Mouse (Mus musculus): ENCODE data around the gene Cpxm1. TPM values are rescaled to one million over a fixed set of nuclear protein-coding genes. Genes with fewer than 3 reads are reported as not detected.

Gene Cpxm1
- polyA plus RNA-seq, 1 experiment from 2014 or later = 11.0 TPM

DNA sequence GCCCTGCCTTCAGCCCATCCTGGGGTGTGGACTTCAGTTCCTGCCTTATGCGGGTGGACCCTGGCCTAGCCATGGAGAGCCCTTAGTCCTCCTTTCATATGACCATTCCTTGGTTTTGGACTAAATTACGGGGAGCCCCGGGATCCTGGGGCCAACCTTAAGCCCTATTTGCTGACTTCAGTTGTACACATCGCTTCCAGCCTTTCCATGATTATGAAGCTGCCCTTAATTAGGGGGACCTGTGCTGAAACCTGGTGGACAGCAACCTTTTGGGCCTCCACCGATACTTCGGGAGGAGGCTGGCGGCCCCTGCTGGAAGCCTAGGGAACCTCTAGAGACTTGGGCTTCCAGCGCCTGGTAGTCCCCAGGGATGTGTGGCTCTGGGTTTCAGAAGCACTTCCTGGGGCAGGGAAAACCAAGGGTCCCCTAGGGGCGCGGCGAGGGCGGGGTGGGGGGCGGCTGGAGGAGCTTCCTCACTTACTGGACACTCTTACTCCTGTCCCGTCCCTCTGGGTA, 34.8 kb downstream of the Cpxm1 start:
- no peak for ATAC-seq
- 4% methylated on average over 14 of the region's 14 CpGs for WGBS (ENCODE audit: insufficient replicate concordance)

DNA sequence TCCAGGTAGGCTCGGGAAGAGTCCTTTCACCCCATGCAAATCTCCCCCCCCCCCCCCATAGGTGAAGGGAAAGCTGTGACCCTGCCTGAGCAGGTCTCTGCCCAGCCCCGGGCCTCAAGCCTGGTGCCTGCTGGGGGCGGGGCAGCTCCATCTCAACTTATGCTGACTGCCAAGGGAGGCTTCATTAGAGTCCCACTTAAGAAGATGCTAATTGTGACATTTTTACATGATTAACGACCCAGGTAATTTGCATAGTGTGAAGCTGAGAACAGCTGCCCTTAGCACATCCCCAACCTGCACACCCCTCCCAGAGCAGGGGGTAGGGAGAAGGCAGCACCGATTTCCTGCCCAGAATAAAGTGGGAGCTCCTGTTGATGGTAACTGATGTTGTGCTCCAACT, 38.5 kb downstream of the Cpxm1 start:
- Histone ChIP-seq H3K4me3 (no peak overlapping the region), H3K4me1 (no peaks in the 10 kb centered on the region), H3K4me2 (no peak overlapping the region), H3K36me3 (no peaks in the 10 kb centered on the region), H3K27me3 (replicated peaks) (peaks cover 71% of the 10 kb centered on the region), H3K27ac (no peak overlapping the region), H3K9ac (no peak overlapping the region), H3K9me3 (replicated peaks) (no peaks in the 10 kb centered on the region)
- 12% methylated on average over 5 of the region's 5 CpGs for WGBS (ENCODE audit: insufficient replicate concordance)
- ATAC-seq = no peak

More for the DNA sequence above, 34.8 kb downstream of the Cpxm1 start:
- H3K4me2 ChIP-seq = no peak overlapping the region
- H3K27ac ChIP-seq = no peak overlapping the region
- H3K9ac ChIP-seq = no peak overlapping the region
- no peak overlapping the region for H3K4me3 ChIP-seq
- peaks cover 96% of the 10 kb centered on the region for H3K27me3 ChIP-seq (replicated peaks)
- peaks cover 8% of the 10 kb centered on the region; the same call in 1 of the 2 replicates for H3K4me1 ChIP-seq
- no peaks in the 10 kb centered on the region for H3K36me3 ChIP-seq
- H3K9me3 ChIP-seq (replicated peaks) = no peaks in the 10 kb centered on the region

DNA sequence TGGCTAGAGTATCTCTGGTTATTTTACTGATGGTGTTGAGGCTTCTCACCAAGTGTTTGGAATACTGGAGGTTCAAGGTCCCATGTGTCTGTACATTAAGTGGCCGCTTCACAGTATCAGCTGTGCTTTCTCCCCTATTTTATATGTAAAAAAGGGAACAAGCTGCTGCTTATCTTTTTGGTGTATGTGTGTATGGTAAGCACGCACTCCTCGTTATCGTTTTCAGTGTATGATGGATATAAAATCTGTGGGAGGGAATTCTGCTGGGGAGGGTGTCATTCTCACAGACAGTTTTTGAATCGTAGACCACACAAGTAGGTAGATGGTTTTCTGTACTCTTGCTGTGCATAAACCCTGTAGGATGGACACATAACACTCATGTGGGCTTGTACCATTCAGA, 39.8 kb downstream of the Cpxm1 start:
- Histone ChIP-seq H3K4me3 (no peak overlapping the region), H3K4me2 (no peak overlapping the region), H3K27me3 (replicated peaks) (peaks cover 58% of the 10 kb centered on the region), H3K36me3 (no peaks in the 10 kb centered on the region), H3K27ac (no peak overlapping the region), H3K4me1 (no peaks in the 10 kb centered on the region), H3K9ac (no peak overlapping the region), H3K9me3 (replicated peaks) (no peaks in the 10 kb centered on the region)
- no peak for ATAC-seq
- 66% methylated on average over 5 of the region's 5 CpGs for WGBS (ENCODE audit: insufficient replicate concordance)

DNA sequence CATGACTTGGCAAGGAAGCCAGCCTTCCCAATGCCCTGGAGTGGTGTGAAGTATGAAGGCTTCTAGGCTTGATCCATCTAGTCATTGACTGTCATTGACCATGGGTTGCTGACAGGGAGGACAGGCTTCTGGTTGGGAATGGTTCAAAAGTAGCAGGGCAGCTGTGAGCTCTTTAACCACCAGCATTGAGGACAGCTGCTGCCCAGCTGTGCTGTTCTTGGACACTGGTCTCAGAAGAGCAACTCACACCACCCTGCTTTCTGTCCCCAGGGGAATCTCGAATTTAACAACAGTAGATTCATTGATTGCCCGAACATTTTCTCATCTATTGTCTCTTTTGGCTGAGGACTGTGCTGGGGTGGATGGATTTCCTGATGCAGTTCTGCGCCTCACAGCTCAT, 43.5 kb downstream of the Cpxm1 start:
- H3K27ac ChIP-seq = no peak overlapping the region
- no peak overlapping the region for H3K4me2 ChIP-seq
- H3K4me1 ChIP-seq = no peaks in the 10 kb centered on the region
- 53% methylated on average over 3 of the region's 3 CpGs for WGBS (ENCODE audit: insufficient replicate concordance)
- peaks cover 39% of the 10 kb centered on the region for H3K27me3 ChIP-seq (replicated peaks)
- no peak for ATAC-seq
- no peaks in the 10 kb centered on the region for H3K36me3 ChIP-seq
- no peaks in the 10 kb centered on the region for H3K9me3 ChIP-seq (replicated peaks)
- H3K9ac ChIP-seq = no peak overlapping the region
- no peak overlapping the region for H3K4me3 ChIP-seq

- ATAC-seq = no peak
- 85% methylated on average over 8 of the region's 8 CpGs for WGBS (ENCODE audit: insufficient replicate concordance)
- H3K4me3 ChIP-seq = no peak overlapping the region
- no peak overlapping the region for H3K9ac ChIP-seq
- H3K36me3 ChIP-seq = no peaks in the 10 kb centered on the region
- H3K27me3 ChIP-seq (replicated peaks) = peaks cover 34% of the 10 kb centered on the region
- H3K27ac ChIP-seq = no peak overlapping the region
- H3K9me3 ChIP-seq (replicated peaks) = no peaks in the 10 kb centered on the region
- no peak overlapping the region for H3K4me2 ChIP-seq
- no peaks in the 10 kb centered on the region for H3K4me1 ChIP-seq
These were observed 44.0 kb downstream of the Cpxm1 start for GRCm38 (mm10) chr2:130353411-130353810.

- Histone ChIP-seq H3K27me3 (replicated peaks) (peaks cover 20% of the 10 kb centered on the region), H3K36me3 (no peaks in the 10 kb centered on the region), H3K4me3 (no peak overlapping the region), H3K9me3 (replicated peaks) (no peaks in the 10 kb centered on the region), H3K9ac (no peak overlapping the region), H3K4me1 (no peaks in the 10 kb centered on the region), H3K4me2 (no peak overlapping the region), H3K27ac (no peak overlapping the region)
- no peak for ATAC-seq
- 26% methylated on average over 5 of the region's 5 CpGs for WGBS (ENCODE audit: insufficient replicate concordance)
These were observed 45.5 kb downstream of the Cpxm1 start for GRCm38 (mm10) chr2:130351758-130352339.

DNA sequence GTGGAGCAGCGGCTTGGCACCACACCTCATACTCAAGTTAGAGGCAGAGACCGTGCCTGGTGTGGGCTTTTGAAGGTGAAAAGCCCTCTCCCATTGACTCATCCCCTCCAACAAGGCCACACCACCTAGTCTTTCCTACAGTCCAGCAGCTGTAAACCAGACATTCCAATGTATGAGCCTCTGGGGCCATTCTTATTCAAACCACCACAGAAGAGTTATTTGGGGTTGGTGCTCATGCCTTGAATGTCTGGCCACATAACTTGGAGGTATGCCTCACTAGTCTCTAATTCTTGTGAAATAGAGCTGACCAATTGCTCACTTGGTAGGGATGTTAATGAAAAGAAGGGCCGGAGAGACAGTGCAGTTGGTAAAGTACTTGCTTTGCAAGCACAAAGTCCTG, 47.0 kb downstream of the Cpxm1 start:
- no peak for ATAC-seq
- Histone ChIP-seq H3K27me3 (replicated peaks) (peaks cover 22% of the 10 kb centered on the region), H3K9me3 (replicated peaks) (no peaks in the 10 kb centered on the region), H3K9ac (no peak overlapping the region), H3K4me2 (no peak overlapping the region), H3K27ac (no peak overlapping the region), H3K36me3 (no peaks in the 10 kb centered on the region), H3K4me1 (no peaks in the 10 kb centered on the region), H3K4me3 (no peak overlapping the region)
- WGBS (ENCODE audit: insufficient replicate concordance) = 67% methylated on average over 3 of the region's 3 CpGs

GRCm38 (mm10) chr2:130341220-130341580, 56.2 kb downstream of the Cpxm1 start:
- WGBS (ENCODE audit: insufficient replicate concordance) = 82% methylated on average over 7 of the region's 7 CpGs
- H3K27ac ChIP-seq = no peak overlapping the region
- no peak overlapping the region for H3K9ac ChIP-seq
- no peaks in the 10 kb centered on the region for H3K4me1 ChIP-seq
- peaks cover 5% of the 10 kb centered on the region for H3K27me3 ChIP-seq (replicated peaks)
- H3K36me3 ChIP-seq = no peaks in the 10 kb centered on the region
- no peaks in the 10 kb centered on the region for H3K9me3 ChIP-seq (replicated peaks)
- H3K4me3 ChIP-seq = no peak overlapping the region
- no peak overlapping the region for H3K4me2 ChIP-seq
- ATAC-seq = no peak

Other genes with a start within 250 kb of the Cpxm1 start
- gene Snrpb, start 218.2 kb downstream of the Cpxm1 start, polyA plus RNA-seq (2016; fragmentation: Nextera tagmentation; extraction: Ambion mirVana) = 436 and 453 TPM in 2 replicates
- gene Tmc2, start 202.4 kb downstream of the Cpxm1 start, polyA plus RNA-seq (2016; fragmentation: Nextera tagmentation; extraction: Ambion mirVana) = 0.04 TPM in 1 of 2 replicates, not detected in the other
- gene Nop56, start 123.1 kb downstream of the Cpxm1 start, polyA plus RNA-seq (2016; fragmentation: Nextera tagmentation; extraction: Ambion mirVana) = 377 and 389 TPM in 2 replicates
- 123 and 127 TPM in 2 replicates for gene Idh3b, start 113.0 kb downstream of the Cpxm1 start, polyA plus RNA-seq (2016; fragmentation: Nextera tagmentation; extraction: Ambion mirVana)
- gene Ebf4, start 102.4 kb downstream of the Cpxm1 start, polyA plus RNA-seq (2016; fragmentation: Nextera tagmentation; extraction: Ambion mirVana) = 0.41 and 0.61 TPM in 2 replicates
- gene Gm28372, start 7.7 kb upstream of the Cpxm1 start, polyA plus RNA-seq (2016; fragmentation: Nextera tagmentation; extraction: Ambion mirVana) = not detected in 2 replicates
- not detected in 2 replicates for gene 1700020A23Rik, start 7.7 kb upstream of the Cpxm1 start, polyA plus RNA-seq (2016; fragmentation: Nextera tagmentation; extraction: Ambion mirVana)
- gene Tmem239, start 8.9 kb upstream of the Cpxm1 start, polyA plus RNA-seq (2016; fragmentation: Nextera tagmentation; extraction: Ambion mirVana) = not detected in 2 replicates
- gene Vps16, start 26.8 kb upstream of the Cpxm1 start, polyA plus RNA-seq (2016; fragmentation: Nextera tagmentation; extraction: Ambion mirVana) = 54.9 and 64.5 TPM in 2 replicates
- gene Pced1a, start 27.1 kb upstream of the Cpxm1 start, polyA plus RNA-seq (2016; fragmentation: Nextera tagmentation; extraction: Ambion mirVana) = 5.2 and 5.7 TPM in 2 replicates
- 51.3 and 57.7 TPM in 2 replicates for gene Ptpra, start 52.7 kb upstream of the Cpxm1 start, polyA plus RNA-seq (2016; fragmentation: Nextera tagmentation; extraction: Ambion mirVana)
- 77.5 and 79.8 TPM in 2 replicates for gene Mrps26, start 166.2 kb upstream of the Cpxm1 start, polyA plus RNA-seq (2016; fragmentation: Nextera tagmentation; extraction: Ambion mirVana)
- not detected in 2 replicates for gene Oxt, start 178.6 kb upstream of the Cpxm1 start, polyA plus RNA-seq (2016; fragmentation: Nextera tagmentation; extraction: Ambion mirVana)
- gene Avp, start 185.0 kb upstream of the Cpxm1 start, polyA plus RNA-seq (2016; fragmentation: Nextera tagmentation; extraction: Ambion mirVana) = not detected in 2 replicates
- gene Fastkd5, start 232.5 kb upstream of the Cpxm1 start, polyA plus RNA-seq (2016; fragmentation: Nextera tagmentation; extraction: Ambion mirVana) = 16.1 and 16.9 TPM in 2 replicates
- gene Ubox5, start 232.5 kb upstream of the Cpxm1 start, polyA plus RNA-seq (2016; fragmentation: Nextera tagmentation; extraction: Ambion mirVana) = 7.8 and 8.4 TPM in 2 replicates
- 1.6 and 1.7 TPM in 2 replicates for gene Lzts3, start 245.2 kb upstream of the Cpxm1 start, polyA plus RNA-seq (2016; fragmentation: Nextera tagmentation; extraction: Ambion mirVana)